Mouse (Mus musculus) lung, postnatal 10 days (tissue): ENCODE data around the gene Olfr1274-ps.
"Not testable (repeated sequence)": the region's sequence is repeated elsewhere in the genome, so short reads cannot be mapped to it uniquely, and the experiment has no call there.

Experiments used
- DNase-seq: peaks from one replicate; pipeline ENCODE4 v3.0.0; 2021

Gene Olfr1274-ps

GRCm38 (mm10) chr2:90398633-90399107 is at the start of gene Olfr1274-ps:
Olfr1274-ps (plus strand) TSS chr2:90398683.
- not testable (repeated sequence) for DNase-seq

GRCm38 (mm10) chr2:90351047-90351446 is 47.4 kb upstream of the Olfr1274-ps start:
- not testable (repeated sequence) for DNase-seq

- DNase-seq = not testable (repeated sequence)
Measured at GRCm38 (mm10) chr2:90351540-90351939, 46.9 kb upstream of the Olfr1274-ps start.

DNA sequence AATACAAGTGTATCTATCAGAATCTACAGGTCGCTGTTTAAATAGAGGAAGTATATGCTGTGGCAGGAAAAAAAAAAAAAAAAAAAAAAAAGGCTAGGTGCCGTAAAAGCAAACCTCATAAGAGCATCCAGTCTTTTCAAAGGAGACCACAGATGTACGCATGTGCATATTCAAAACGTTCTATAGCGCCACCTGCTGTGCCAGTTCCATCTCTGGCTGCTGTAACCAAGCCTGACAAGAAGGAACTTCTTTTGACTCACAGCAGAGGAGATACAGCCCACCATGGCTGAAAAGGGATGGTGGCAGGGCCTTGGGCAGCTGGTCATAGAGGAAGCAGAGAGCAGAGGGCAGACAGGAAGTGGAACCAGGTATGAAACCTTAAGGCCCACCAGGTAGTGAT is 39.3 kb upstream of the Olfr1274-ps start:
- DNase-seq = not testable (repeated sequence)

GRCm38 (mm10) chr2:90360199-90360598 is 38.3 kb upstream of the Olfr1274-ps start:
- DNase-seq = not testable (repeated sequence)

DNA sequence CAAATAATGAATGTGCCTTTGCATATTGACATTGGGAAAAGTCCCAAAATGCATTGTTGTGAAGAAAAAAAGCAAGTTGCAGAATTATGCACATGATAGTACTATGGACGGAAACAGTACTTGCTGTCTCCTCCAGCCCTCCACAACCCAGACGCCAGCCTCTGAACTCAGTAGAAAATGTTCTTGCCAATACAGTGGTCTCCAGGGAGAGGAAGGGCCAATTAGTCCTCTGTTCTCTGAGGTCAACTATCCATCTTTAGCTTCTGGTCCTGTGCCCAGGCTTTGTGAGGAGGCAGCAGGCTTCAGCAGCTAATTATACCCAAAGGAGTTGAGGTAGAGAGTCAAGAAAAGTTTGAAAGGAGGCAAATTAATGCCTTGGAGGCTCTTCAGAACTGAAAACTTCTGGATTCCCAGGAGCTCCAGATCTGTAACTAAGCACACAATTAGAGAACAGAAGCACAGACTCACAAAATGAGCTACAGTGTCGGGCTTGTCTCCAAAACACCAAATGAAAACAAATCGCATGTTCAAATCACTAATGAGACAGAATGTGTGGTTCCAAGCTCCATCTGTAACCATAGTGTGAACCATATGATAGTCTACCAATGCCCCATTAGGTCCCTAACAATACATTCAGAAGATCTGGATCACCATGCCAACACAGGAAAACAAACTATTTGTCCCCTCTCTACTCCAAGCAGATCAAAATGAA is 15.8 kb downstream of the Olfr1274-ps start:
- DNase-seq = not testable (repeated sequence)

DNA sequence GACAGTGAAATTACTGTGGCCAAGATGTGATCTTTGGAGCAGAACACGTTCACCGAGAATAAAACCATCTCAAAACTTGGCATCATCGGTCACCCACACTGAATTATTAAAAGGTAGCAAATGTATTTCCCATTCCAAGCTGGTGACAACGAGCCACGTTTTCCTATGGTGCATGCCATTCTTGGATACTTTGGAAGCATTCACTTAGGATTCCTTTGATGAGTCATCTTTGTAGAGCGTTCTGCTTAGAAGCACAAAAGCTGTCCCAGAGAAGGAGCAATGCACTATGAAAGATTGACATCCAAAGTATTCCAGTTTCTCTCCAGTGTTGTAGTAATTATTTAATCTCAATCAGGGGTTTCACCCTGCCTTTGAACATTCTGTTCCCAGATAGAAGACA is 23.8 kb downstream of the Olfr1274-ps start:
- DNase-seq = not testable (repeated sequence)

DNA sequence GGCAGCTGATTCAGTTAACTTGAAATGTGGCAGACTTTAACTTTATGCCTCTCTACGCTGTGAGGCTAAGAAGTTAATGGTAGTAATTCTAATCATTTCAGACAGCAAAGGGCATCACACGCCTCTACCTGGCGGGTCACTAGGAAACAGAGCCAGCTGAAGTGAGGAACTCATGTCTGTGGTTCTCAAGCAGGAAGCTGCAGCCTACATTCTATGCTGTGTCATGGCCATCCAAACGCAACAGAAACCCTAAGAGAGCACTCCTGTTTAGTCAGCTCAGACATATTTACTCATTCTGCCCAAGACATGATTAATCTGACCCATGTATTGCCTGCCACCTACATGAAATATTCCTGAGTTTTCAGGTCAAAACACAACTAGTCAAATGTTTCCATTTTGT is 26.5 kb downstream of the Olfr1274-ps start:
- DNase-seq = not testable (repeated sequence)

DNA sequence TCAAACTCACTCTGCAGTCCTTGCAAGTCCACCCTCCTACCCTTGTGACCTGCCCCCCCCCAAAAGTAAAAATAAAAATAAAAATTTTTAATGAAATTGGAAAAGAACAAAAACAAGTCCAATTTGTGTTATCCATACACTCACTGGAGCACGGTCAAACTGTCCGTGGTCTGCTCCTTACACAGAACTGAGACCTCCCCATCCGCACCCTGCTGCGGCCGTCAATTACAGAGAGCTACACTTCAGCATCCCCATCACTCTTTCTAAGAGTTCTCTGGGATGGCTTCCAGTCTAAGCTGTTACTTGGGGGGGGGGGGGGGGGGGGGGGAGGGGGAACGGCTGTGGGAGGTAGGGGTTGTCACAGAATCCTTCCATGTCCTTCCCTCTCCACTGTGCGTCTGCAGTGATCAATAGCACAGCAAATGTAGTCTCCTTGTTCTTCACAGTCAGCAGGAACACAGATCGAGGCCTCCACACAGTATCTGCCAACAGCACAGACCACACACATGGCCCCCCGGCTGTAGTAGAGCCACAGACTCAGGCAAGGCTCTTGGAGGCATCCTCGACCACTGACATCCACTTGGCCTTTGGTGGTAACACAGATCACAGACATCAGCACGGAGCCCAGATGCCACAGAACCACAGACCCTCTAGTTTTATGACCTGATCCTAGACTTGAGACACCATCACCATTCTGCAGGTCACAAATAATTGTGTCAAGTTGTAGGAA is 30.7 kb downstream of the Olfr1274-ps start:
- DNase-seq = not testable (repeated sequence)

- not testable (repeated sequence) for DNase-seq
Measured at GRCm38 (mm10) chr2:90429782-90430181, 31.3 kb downstream of the Olfr1274-ps start.

DNA sequence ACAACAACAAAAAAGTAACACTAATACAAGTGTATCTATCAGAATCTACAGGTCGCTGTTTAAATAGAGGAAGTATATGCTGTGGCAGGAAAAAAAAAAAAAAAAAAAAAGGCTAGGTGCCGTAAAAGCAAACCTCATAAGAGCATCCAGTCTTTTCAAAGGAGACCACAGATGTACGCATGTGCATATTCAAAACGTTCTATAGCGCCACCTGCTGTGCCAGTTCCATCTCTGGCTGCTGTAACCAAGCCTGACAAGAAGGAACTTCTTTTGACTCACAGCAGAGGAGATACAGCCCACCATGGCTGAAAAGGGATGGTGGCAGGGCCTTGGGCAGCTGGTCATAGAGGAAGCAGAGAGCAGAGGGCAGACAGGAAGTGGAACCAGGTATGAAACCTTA is 39.0 kb downstream of the Olfr1274-ps start:
- DNase-seq = not testable (repeated sequence)

DNA sequence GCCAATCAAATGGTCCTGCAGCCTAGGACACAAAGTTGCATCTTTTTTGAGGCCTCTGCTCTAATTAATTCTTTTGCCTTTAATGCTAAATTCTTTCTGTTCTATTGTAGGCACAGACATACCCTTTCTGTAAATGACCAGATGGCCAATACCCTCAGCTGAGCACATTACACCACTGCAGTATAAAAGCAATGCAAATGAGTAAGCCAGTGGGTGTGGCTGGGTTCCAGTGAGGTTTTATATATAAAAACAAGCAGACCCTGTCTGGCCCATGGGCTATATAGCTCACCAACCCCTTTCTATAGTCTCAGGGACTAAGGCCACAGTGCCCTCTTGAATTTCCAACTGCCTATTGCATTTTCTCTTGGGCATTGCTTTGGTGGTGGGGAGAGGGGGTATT is 41.7 kb downstream of the Olfr1274-ps start:
- DNase-seq = not testable (repeated sequence)

GRCm38 (mm10) chr2:90441811-90442210 is 43.3 kb downstream of the Olfr1274-ps start:
- not testable (repeated sequence) for DNase-seq

DNA sequence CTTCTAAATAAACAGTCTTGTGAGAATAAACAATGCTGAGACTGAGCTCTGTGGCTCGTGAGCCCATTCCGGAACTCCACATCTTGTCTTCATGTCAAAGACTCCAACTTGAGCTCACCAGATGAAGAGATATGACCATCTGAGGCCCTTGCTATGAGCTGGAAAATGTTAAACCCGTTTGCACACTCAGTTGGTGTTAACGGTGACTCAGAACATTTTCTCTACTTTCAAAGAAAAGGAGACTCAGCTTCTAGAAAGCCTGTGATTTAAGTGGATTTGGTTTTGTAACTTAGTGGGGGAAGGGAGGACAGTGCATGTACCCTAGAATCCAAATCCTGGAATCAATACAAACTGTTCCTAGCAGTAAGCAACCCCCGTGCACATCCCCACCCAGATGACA is 45.3 kb downstream of the Olfr1274-ps start:
- no peak for DNase-seq

- DNase-seq = peak; percentile 8
Measured at GRCm38 (mm10) chr2:90448967-90449740, 50.7 kb downstream of the Olfr1274-ps start.

DNA sequence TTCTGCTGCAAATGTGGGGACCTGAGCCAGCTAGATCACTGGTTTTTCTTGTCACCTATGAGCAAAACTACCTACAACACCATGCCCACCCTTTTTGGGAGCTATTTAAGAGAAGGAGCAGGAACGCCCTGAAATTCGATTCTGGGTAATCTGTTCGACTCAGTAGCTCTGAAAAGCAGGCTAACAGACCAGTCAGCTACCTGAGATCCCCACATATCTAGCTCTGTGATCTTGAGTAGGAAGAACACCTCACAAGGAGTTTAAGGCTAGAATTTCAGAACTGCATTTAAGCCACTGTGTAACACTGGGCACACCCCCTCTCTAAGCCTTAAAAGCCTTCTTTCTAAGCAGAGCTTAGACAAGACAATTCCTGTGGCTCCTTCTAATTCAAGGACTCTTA is 53.9 kb downstream of the Olfr1274-ps start:
- no peak for DNase-seq
